Mouse (Mus musculus): ENCODE data around the gene Acer3.

The Acer3 gene

DNA sequence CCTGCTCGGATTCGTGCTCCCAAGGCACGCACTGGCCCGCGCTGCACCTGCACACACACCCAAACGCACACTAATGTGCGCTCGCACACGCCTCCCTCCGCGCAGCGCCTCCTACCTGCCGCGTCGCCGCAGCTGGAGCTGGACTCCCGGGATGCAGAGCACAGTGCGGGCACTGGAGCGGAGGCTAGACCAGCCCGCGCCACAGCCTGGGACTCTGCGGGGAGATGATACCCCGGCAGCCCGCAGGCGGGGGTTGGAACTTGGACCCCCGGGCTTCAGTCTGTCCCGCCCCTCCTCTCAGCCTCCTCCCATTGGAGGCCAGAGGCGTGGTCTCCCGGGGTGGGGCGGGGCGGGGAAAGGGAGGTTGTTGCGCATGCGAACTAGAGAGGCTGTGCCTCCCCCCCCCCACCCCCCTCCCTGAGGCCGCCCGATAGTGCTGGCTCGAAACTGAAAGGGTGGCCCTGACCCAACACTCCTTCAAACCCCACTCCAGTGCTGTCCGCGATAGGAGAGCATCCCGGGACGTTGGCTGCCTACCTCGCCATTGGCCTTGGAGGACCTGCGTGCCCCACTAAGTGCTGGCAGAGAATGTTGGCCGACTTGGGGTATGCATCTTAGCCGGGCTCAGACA is 143.0 kb downstream of the Acer3 start, which contains the start of gene Capn5:
Gene Capn5, minus strand, starts transcription at position 346 of the 631 bp plus-strand sequence.
- DNase-seq (ENCODE audit: low spot score) = no peak

DNA sequence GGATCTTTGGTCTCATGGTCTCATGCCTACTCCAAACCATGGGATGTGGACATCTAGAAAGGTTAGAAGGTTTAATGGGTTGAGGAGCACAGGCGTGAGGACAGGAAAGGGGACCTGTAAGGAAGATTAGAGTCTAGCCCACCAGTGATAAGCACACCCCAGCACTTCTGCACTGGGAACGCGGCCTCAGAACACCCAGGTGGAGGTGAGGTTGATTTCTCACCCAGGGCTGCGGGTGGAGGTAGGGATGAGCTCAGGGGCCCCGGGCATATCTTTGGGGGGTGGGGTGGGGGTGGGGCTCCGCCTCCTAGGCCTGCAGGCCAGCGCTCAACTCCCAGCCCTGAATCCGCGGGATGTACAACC is 143.5 kb downstream of the Acer3 start:
- DNase-seq (ENCODE audit: low spot score) = no peak

- DNase-seq (ENCODE audit: low spot score) = no peak
Measured at GRCm38 (mm10) chr7:98177071-98177485, 143.9 kb downstream of the Acer3 start.

- no peak for DNase-seq (ENCODE audit: low spot score)
Measured at GRCm38 (mm10) chr7:98176322-98177070, 144.5 kb downstream of the Acer3 start.

DNA sequence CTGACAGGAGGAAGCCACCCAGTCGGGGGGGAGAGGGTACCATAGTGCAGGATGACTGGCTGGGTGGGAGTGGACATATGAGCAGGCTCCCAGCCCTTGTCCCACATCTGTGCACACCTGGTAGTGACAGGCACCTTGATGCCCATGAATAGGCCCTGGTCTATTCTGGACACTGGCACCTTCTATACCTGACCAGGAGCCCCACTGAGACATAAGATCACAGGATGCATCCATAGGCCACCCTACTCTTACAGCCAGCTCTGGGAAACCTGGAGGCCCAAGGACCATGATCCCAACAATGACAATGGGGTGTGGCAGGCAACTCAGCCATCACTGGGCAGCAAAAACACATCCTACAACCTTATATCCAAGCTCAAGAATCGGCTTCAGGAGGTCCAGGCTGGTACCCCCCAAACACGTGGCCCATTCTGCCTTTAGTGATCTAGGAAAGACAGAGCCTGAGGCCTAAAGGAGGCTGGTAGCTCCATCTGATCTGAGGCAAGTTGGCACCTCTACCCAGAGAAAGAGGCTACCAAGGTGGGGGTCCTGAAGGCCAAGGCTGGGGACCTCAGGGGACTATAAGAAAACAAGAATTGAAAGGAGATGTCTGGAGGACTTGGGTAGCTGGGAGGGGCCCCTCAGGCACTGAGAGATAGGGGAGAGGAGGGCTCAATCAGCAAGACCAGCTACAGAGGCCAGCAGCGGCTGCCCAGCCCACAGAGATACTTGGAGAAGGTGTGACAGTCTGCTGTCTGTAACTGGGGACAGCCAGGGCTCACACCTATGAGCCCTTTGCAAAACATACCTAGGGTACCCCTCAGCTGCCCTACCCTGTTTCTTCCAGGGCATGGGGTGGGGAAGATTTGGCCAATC is 145.9 kb downstream of the Acer3 start:
- DNase-seq (ENCODE audit: low spot score) = no peak

DNA sequence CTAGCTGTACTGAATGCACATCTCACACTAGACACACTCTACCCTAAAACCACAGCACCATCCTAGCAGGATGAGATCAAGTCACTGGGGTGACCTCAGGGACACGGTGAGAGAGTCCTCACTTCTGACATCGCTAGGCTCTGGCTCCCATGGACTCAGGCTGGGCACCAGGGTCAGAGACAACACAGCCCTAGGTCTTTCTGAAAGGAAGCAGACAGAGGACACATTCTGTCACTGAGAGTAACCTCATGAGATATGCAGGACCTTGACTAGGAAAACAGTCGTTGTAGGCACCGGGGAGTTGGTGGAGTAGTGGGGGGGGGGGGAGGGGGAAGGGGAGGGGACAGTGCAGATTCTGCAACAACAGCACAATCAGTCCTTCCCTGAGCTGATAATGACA is 147.6 kb downstream of the Acer3 start:
- DNase-seq (ENCODE audit: low spot score) = no peak

GRCm38 (mm10) chr7:98172661-98173060 is 148.3 kb downstream of the Acer3 start:
- DNase-seq (ENCODE audit: low spot score) = no peak

- DNase-seq (ENCODE audit: low spot score) = no peak
Measured at GRCm38 (mm10) chr7:98171141-98172073, 149.6 kb downstream of the Acer3 start.

DNA sequence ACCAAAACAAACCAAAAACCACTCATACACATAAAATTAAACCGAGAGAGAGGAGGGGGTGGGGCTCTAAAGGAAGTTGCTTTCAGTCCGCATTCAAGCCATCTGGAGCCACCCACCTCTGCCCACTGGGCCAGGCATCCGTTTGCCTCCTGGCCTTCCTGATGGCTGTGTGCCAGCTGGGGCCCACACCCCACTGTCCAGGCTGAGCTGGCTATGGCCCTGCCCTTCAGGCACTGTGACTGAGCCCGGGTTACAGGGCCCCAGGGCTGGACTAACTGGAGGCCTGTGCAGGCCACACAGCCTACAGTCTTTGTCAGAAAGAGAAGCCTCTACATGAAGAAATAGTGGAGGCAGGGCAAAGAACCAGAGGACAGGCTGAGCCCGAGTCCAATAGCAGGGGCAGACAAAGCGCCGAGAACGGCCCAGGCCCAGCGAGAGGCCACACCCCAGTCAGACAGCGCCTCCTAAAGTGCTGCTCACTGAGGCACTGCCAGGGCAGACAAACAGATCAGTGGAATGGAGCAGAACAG is 155.9 kb downstream of the Acer3 start:
- DNase-seq (ENCODE audit: low spot score) = no peak

DNA sequence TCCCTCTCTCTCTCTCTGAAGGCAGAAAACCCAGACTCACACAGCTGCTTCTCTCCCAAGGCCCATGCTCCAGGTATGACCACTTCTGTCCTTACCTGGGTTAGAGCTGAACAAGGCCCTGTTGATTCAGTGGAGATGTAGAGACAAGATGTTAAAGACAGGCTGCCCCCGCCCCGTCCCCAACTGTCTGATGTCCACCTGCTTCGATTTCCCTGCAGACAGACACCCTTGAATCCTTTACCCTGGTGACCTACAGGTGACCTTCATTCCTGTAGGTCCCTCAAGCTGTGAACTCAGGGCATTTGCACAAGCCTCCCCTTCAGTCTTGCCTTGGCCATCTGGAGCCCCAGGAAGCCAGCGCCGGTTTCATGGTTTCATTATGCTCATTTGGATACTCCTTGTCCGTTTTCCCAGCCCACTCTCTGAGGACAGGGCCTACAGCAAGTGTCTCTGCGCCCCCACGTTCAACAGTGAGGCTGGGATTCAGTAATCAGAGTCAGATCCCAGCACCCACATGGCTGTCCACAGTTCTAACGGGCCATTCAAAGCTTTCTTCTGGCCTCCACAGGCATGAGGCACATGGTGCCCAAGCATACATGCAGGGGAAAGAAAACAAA is 156.5 kb downstream of the Acer3 start:
- DNase-seq (ENCODE audit: low spot score) = no peak

DNA sequence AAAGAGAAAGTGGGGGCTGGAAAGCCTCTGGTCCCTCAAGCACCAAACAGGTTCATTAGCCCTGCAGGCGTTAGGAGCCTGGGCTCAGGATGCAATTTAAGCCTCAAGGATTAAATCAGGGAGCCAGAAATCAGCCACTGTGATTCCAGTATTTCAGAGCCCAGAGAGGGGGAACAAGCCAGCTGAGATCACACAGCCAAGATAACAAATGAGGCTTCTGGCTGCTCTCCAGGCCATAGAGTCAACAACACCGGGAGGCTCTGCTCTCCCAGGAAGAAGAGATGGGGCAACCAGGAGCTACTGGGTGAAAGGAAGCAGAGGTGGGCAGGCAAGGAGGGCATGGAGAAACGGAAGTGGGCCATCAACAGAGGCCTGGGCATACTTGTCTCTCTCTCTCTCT is 157.3 kb downstream of the Acer3 start:
- no peak for DNase-seq (ENCODE audit: low spot score)

GRCm38 (mm10) chr7:98162239-98162638 is 158.8 kb downstream of the Acer3 start:
- no peak for DNase-seq (ENCODE audit: low spot score)

DNA sequence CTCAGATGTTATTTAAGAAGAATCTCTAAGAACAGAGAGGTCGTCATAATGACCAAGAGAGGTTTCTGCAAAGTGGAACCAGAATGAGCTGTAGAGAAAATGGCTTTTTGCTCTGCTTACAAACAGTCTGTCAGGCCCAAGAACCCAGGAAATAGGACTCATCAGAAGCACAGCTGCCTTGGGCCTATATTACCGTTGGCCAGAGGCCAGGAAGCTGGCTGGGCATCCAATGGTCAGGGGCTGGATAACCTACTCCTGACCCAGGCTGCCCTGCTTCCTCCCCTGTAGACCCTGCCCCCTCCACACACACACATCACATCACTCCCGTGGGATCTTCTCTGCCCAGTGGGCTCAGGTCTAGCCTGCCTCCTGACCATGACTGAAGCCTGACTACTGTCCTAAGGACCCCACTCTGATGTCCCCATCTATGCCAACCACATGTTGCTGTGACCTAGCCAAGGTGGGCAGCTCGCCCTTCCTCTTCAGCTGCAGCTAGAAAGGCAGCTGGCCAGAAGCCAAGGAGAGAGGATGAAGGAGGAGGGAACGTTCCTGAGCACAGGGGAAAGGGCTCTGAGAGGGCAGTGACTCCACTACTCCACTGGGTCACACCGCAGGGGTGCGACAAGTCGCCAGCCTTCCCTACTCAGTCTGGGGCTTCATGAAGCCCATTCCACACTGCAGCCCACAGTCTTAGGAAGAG is 160.8 kb downstream of the Acer3 start:
- DNase-seq (ENCODE audit: low spot score) = no peak

GRCm38 (mm10) chr7:98158481-98158880 is 162.5 kb downstream of the Acer3 start:
- peak; percentile 49 for DNase-seq (ENCODE audit: low spot score)

DNA sequence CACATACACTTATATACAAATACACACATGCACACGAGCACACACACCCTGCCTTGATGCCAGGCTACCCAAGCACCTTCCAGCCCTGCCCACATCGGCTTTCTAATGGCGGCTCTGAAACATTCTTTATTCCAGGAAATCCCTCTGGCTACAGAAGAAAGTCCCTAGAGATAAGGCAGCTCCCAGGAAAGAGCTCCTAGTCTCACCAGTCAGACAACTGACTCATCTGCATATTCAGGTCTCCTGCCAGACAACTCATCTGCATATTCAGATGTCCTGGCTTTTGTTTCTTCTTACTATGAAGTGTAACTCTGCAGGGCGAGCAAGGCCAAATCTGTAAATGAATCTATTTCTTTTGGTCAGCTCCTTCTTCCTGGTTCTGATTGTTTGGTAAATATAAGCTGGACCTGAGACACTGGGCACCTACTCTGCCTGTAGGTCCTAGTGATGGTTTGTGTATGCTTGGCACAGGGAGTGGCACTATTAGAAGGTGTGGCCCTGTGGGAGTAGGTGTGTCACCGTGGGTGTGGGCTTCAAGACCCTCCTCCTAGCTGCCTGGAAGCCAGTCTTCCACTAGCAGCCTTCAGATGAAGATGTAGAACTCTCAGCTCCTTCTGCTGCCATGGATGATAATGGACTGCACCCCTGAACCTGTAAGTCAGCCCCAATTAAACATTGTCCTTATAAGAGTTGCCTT is 163.2 kb downstream of the Acer3 start:
- DNase-seq (ENCODE audit: low spot score) = no peak

Data from ovary, postnatal 14 days (tissue).